Mouse (Mus musculus) stomach, embryonic 14.5 days (tissue): Measurements from ENCODE around the gene Tex2. TPM values are rescaled to one million over a fixed set of nuclear protein-coding genes. Genes with fewer than 3 reads are reported as not detected.

Experiments used
- ATAC-seq: fragments of 200-750 bp; cut with Nextera tagmentation; 2 replicates; pipeline ENCODE4 v1.8.0; 2017; ENCODE audit warnings: low read depth, moderate TSS enrichment; ENCODE audit not compliant: insufficient number of reproducible peaks, insufficient read depth, low FRiP score
- H3K27ac ChIP-seq: fragments of 300-500 bp; sonication (generic); 2 replicates; pipeline ENCODE4 v1.5.1; 2014; ENCODE audit warnings: mild to moderate bottlenecking, low read length, moderate library complexity, mixed read lengths
- H3K27me3 ChIP-seq: fragments of 300-500 bp; sonication (generic); 2 replicates; pipeline ENCODE4 v1.6.1; 2014; ENCODE audit warnings: low read length, control low read depth, mixed read lengths; ENCODE audit not compliant: control insufficient read depth, insufficient read depth
- H3K36me3 ChIP-seq: fragments of 300-500 bp; sonication (generic); 2 replicates; pipeline ENCODE4 v1.6.1; 2014; ENCODE audit warnings: mild to moderate bottlenecking, control low read depth, low read length, moderate library complexity, mixed read lengths; ENCODE audit not compliant: control insufficient read depth, insufficient read depth
- H3K4me1 ChIP-seq: fragments of 300-500 bp; sonication (generic); 2 replicates; pipeline ENCODE4 v1.6.1; 2014; ENCODE audit warnings: low read length, control low read depth, mixed read lengths; ENCODE audit not compliant: control insufficient read depth, insufficient read depth
- H3K4me2 ChIP-seq: fragments of 300-500 bp; sonication (generic); replicated peaks from 2 replicates; pipeline ENCODE4 v1.6.1; 2014; ENCODE audit warnings: low read depth, low read length, control low read depth
- H3K4me3 ChIP-seq: fragments of 300-500 bp; sonication (generic); 2 replicates; pipeline ENCODE4 v1.5.1; 2014; ENCODE audit warnings: low read depth, low read length, control low read depth
- H3K9ac ChIP-seq: fragments of 300-500 bp; sonication (generic); replicated peaks from 2 replicates; pipeline ENCODE4 v1.6.1; 2014; ENCODE audit warnings: low read depth, mild to moderate bottlenecking, control low read depth, low read length, moderate library complexity, mixed read lengths
- H3K9me3 ChIP-seq: fragments of 300-500 bp; sonication (generic); 2 replicates; pipeline ENCODE4 v1.6.1; 2016; ENCODE audit warnings: low read depth, low read length, control low read depth; ENCODE audit not compliant: control insufficient read depth
- WGBS: fragments of 180-500 bp; shearing (Covaris S2); extraction: QIAGEN DNeasy Blood & Tissue Kit; methylation state at CpG from one replicate; pipeline ENCODE4 v1.1.7; 2014; 5-methylcytosine and 5-hydroxymethylcytosine counted together
- polyA plus RNA-seq: library from polyadenylated mRNA; unstranded; fragments of >200 nt; fragmentation: Nextera tagmentation; extraction: Ambion mirVana; gene quantifications from 2 replicates; pipeline ENCODE4 v1.2.1, GENCODE M21; 2014

Gene Tex2
- polyA plus RNA-seq, 1 experiment from 2014 or later: 9.8 TPM

GRCm38 (mm10) chr11:106598339-106598738 lies 14.9 kb downstream of the Tex2 start:
- Histone ChIP-seq H3K9me3 (no peaks in the 10 kb centered on the region), H3K27ac (no peak overlapping the region), H3K36me3 (no peaks in the 10 kb centered on the region), H3K4me3 (no peak overlapping the region), H3K4me2 (no peak overlapping the region), H3K9ac (no peak overlapping the region), H3K4me1 (peaks cover 6% of the 10 kb centered on the region; the same call in 1 of the 2 replicates), H3K27me3 (no peaks in the 10 kb centered on the region)
- WGBS: 85% methylated on average over 6 of the region's 6 CpGs
- no peak for ATAC-seq

- WGBS: 74% methylated on average over 10 of the region's 10 CpGs
- H3K4me1 ChIP-seq: peaks cover 6% of the 10 kb centered on the region; the same call in 1 of the 2 replicates
- no peak for ATAC-seq
- H3K27ac ChIP-seq: no peak overlapping the region
- no peak overlapping the region for H3K9ac ChIP-seq
- H3K4me2 ChIP-seq: no peak overlapping the region
- H3K9me3 ChIP-seq: no peaks in the 10 kb centered on the region
- no peaks in the 10 kb centered on the region for H3K36me3 ChIP-seq
- H3K4me3 ChIP-seq: no peak overlapping the region
- no peaks in the 10 kb centered on the region for H3K27me3 ChIP-seq
These were observed 15.4 kb downstream of the Tex2 start for GRCm38 (mm10) chr11:106597737-106598330.

- WGBS: 87% methylated on average over 11 of the region's 11 CpGs
- no peak for ATAC-seq
- Histone ChIP-seq H3K36me3 (no peaks in the 10 kb centered on the region), H3K9me3 (no peaks in the 10 kb centered on the region), H3K27ac (no peak overlapping the region), H3K4me2 (no peak overlapping the region), H3K4me1 (peaks cover 3% of the 10 kb centered on the region; the same call in 1 of the 2 replicates), H3K27me3 (no peaks in the 10 kb centered on the region), H3K4me3 (no peak overlapping the region), H3K9ac (no peak overlapping the region)
These were observed 22.0 kb downstream of the Tex2 start for GRCm38 (mm10) chr11:106591183-106591582.

GRCm38 (mm10) chr11:106590143-106590542 lies 23.1 kb downstream of the Tex2 start:
- Histone ChIP-seq H3K4me2 (no peak overlapping the region), H3K27me3 (no peaks in the 10 kb centered on the region), H3K9ac (no peak overlapping the region), H3K4me1 (no peaks in the 10 kb centered on the region), H3K4me3 (no peak overlapping the region), H3K27ac (no peak overlapping the region), H3K9me3 (no peaks in the 10 kb centered on the region), H3K36me3 (no peaks in the 10 kb centered on the region)
- no peak for ATAC-seq
- WGBS: 56% methylated on average over 5 of the region's 5 CpGs

GRCm38 (mm10) chr11:106588781-106589180 lies 24.4 kb downstream of the Tex2 start:
- Histone ChIP-seq H3K27me3 (no peaks in the 10 kb centered on the region), H3K9ac (no peak overlapping the region), H3K9me3 (no peaks in the 10 kb centered on the region), H3K27ac (no peak overlapping the region), H3K4me3 (no peak overlapping the region), H3K4me1 (no peaks in the 10 kb centered on the region), H3K4me2 (no peak overlapping the region), H3K36me3 (no peaks in the 10 kb centered on the region)
- no peak for ATAC-seq
- WGBS: 41% methylated on average over 8 of the region's 8 CpGs

GRCm38 (mm10) chr11:106587786-106588519 lies 25.3 kb downstream of the Tex2 start:
- WGBS: 77% methylated on average over 10 of the region's 10 CpGs
- no peaks in the 10 kb centered on the region for H3K4me1 ChIP-seq
- no peak overlapping the region for H3K27ac ChIP-seq
- no peaks in the 10 kb centered on the region for H3K36me3 ChIP-seq
- H3K4me2 ChIP-seq: no peak overlapping the region
- no peak overlapping the region for H3K4me3 ChIP-seq
- no peaks in the 10 kb centered on the region for H3K9me3 ChIP-seq
- ATAC-seq: no peak
- no peak overlapping the region for H3K9ac ChIP-seq
- H3K27me3 ChIP-seq: no peaks in the 10 kb centered on the region

GRCm38 (mm10) chr11:106583801-106584200 lies 29.4 kb downstream of the Tex2 start:
- Histone ChIP-seq H3K36me3 (no peaks in the 10 kb centered on the region), H3K9ac (no peak overlapping the region), H3K27me3 (no peaks in the 10 kb centered on the region), H3K4me3 (no peak overlapping the region), H3K27ac (no peak overlapping the region), H3K4me2 (no peak overlapping the region), H3K4me1 (no peaks in the 10 kb centered on the region), H3K9me3 (no peaks in the 10 kb centered on the region)
- WGBS: 94% methylated on average over 1 of the region's 1 CpGs
- no peak for ATAC-seq

GRCm38 (mm10) chr11:106581357-106581756 lies 31.9 kb downstream of the Tex2 start:
- Histone ChIP-seq H3K27me3 (no peaks in the 10 kb centered on the region), H3K27ac (no peak overlapping the region), H3K9ac (no peak overlapping the region), H3K4me2 (no peak overlapping the region), H3K9me3 (no peaks in the 10 kb centered on the region), H3K36me3 (no peaks in the 10 kb centered on the region), H3K4me1 (no peaks in the 10 kb centered on the region), H3K4me3 (no peak overlapping the region)
- 92% methylated on average over 10 of the region's 10 CpGs for WGBS
- ATAC-seq: no peak
